Comparison of ENCODE assay signal across 22 mouse cellular contexts in the genomic region with DNA sequence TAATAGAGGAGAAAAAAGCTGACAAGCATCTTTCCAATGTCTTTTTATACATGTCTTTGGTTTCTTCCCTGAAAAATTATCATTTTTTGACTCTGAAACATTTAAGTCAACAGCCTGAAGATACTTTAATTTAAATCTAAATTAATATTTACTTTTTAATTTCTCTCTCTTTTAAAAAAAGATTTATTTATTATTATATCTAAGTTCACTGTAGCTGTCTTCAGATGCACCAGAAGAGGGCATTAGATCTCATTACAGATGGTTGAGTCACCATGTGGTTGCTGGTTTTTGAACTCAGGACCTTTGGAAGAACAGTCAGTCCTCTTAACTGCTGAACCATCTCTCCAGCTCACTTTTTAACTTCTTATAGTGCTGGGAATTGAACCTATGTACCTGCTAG.
"Had no signal": no experiment of that assay in that cellular context is flagged by ENCODE, and none has a peak within 500 bp of the region (broad histone marks: within the 10 kb centered on the region; RNA-seq: fewer than 3 reads in every experiment).

No protein-coding gene starts in this region.

- ATAC-seq: liver, embryonic 12.5 days; midbrain, embryonic 13.5 days; midbrain, embryonic 16.5 days had no signal

- H3K4me1 ChIP-seq: limb, embryonic 13.5 days; liver, embryonic 12.5 days; liver, embryonic 15.5 days; lung, embryonic 15.5 days; midbrain, embryonic 10.5 days; midbrain, embryonic 13.5 days had no signal

- H3K27ac ChIP-seq: limb, embryonic 10.5 days; limb, embryonic 13.5 days; liver, embryonic 12.5 days; liver, embryonic 15.5 days; lung, embryonic 15.5 days; midbrain, embryonic 10.5 days; midbrain, embryonic 13.5 days had no signal

- H3K9me3 ChIP-seq: limb, embryonic 10.5 days; limb, embryonic 13.5 days; liver, embryonic 12.5 days; liver, embryonic 15.5 days; lung, embryonic 15.5 days; megakaryocyte, embryonic 14.5 days; midbrain, embryonic 10.5 days; midbrain, embryonic 13.5 days had no signal

- H3K4me2 ChIP-seq: limb, embryonic 13.5 days; liver, embryonic 12.5 days; liver, embryonic 15.5 days; lung, embryonic 15.5 days; midbrain, embryonic 13.5 days had no signal

- DNase-seq: kidney, adult 9 months; kidney, postnatal 14 days; kidney, postnatal 4 days; layer of hippocampus, adult 9-11 months; layer of hippocampus, postnatal 36 days; liver; lung, adult 18-20 months; lung, postnatal 10 days; lung, postnatal 36 days; right cerebral cortex, postnatal 14 days; right cerebral cortex, postnatal 4 days; thymus, postnatal 25 days had no signal

- H3K4me3 ChIP-seq: limb, embryonic 10.5 days; limb, embryonic 13.5 days; liver, embryonic 12.5 days; liver, embryonic 15.5 days; lung, embryonic 15.5 days; megakaryocyte, embryonic 14.5 days; midbrain, embryonic 10.5 days; midbrain, embryonic 13.5 days; myocyte had no signal

- H3K9ac ChIP-seq: limb, embryonic 13.5 days; liver, embryonic 12.5 days; liver, embryonic 15.5 days; lung, embryonic 15.5 days; midbrain, embryonic 13.5 days had no signal

- H3K27me3 ChIP-seq: limb, embryonic 13.5 days; liver, embryonic 12.5 days; liver, embryonic 15.5 days; lung, embryonic 15.5 days; megakaryocyte, embryonic 14.5 days; midbrain, embryonic 13.5 days had no signal
